Mouse (Mus musculus): ENCODE data around the gene Scimp.

Scimp gene

GRCm38 (mm10) chr11:70812365-70812764 is at the start of gene Scimp:
Gene Scimp (minus strand): TSS chr11:70812586.
- no peak for DNase-seq (ENCODE audit: low spot score in 2 of 2)

DNA sequence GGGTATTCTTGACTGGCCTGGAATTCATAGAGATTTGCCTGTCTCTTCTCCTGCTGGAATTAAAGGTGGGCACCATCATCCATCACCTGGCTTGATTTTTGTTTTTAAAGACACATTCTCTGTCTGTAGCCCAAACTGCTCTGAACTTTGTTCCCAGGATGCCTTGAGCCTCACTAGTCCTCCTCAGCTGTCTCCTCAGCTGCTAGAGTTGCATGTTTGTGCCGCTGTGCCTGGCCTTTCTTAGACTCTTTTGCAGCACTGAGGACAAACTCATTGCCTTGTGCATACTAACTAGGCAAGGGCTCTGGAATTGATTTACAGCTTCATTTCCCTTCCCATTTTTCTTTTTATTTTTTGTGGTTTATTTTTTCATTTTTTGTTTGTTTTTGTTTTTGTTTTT is 48.0 kb upstream of the Scimp start:
- DNase-seq (ENCODE audit: low spot score in 2 of 2) = no peak

- no peak for DNase-seq (ENCODE audit: low spot score in 2 of 2)
Measured at GRCm38 (mm10) chr11:70846029-70846428, 33.6 kb upstream of the Scimp start.

GRCm38 (mm10) chr11:70845457-70845978 is 33.1 kb upstream of the Scimp start:
- DNase-seq (ENCODE audit: low spot score in 2 of 2) = peak in 1 of 2 experiments; percentile 13

- peak; percentile 89 to 94 for DNase-seq (ENCODE audit: low spot score in 2 of 2)
Measured at GRCm38 (mm10) chr11:70844559-70845456, 32.4 kb upstream of the Scimp start, which contains the start of gene Rabep1. Gene Rabep1 (plus strand): TSS chr11:70844778.

DNA sequence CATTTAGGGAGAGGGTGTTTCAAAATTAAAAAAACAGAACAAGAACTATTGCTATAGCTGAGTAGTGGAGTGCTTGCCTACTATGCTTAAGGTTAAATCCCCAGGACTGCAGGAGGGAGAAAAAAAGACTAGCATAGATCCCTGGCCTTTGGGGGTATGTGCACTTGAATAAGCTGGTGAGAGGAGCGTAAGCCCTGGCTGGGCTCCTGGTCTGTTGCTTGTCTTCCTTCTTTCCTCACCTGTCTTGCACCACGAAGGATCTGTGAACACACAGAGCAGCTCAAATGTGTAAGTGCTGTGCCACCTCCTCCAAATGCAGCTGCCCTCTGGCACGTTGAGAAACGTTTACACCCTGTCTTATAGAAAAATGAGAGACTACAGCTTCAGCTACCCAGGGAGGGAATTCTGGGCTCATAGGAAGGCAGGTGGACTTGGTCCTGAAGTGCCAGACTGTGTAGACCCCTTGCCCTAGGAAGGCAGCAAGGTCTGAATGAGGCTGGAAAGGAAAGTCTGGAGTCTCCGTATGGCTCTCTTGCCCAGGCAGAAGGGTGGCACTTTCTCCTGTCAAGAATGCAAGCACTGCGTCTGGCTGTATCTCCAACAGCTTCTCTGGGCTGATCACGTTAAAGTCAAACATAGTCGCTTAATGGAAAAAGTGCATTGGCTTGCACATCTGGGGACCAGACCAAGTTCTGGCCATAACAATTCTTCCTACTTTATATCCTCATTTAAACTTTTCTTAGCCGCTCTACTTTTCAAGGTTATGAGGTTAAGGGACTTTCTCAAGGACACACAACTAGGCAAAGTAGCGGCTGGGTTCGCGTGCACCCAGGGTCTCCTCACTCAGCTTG is 31.5 kb upstream of the Scimp start:
- peak; percentile 21 to 23 for DNase-seq (ENCODE audit: low spot score in 2 of 2)

DNA sequence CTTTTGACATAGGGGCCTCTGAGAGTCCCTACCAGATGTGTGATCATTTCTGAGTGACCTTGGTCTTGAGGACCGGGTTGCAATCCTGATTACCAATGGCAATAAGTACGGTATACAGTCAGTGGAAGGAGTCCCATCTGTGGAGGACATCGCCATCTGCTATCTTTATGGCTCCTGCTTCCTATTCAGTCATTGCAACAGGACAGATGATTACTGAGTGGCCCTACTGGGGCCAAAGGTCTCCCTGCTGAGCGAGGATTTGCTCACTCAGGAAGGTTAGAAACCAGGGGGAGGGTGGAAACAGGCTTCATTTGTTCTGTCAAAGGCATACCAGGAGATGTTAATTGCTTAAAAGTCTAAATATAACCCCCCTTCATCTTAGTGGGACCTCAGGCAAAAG is 30.6 kb upstream of the Scimp start:
- DNase-seq (ENCODE audit: low spot score in 2 of 2) = no peak

DNA sequence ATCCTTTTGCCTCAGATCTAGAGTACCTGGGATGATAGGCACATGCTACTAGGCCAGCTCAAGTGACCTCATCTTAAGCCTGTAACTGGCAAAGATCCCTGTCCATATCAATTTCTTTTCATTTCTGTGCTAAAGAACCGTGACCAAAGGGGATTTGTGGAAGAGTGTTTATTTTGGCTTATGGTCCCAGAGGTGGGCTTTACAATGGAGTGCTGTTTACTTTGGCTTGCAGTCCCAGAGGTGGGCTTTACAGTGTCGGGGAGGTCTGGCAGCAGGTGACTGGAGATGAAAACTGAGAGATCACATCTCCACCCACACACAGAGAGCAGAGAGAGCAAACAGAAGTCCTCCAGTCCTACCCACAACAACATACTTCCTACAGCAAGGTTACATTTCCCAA is 26.2 kb upstream of the Scimp start:
- no peak for DNase-seq (ENCODE audit: low spot score in 2 of 2)

DNA sequence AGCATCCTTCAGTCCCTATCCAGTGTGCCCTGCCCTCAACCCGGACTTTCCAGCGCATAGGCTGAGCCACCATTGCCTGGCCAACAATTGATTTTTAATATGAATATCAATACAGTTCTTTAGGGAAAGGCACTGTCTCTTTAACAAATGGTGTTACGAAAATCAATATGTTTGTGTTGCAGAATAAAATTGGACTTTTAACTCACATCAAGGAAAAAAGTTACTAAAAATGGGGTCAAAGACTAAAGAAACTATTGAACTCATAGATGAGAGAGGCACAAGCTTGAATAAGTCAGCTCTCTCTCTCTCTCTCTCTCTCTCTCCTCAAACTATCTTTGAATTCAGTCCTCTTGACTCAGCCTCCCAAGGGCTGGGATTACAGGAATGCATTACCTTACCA is 24.6 kb upstream of the Scimp start:
- no peak for DNase-seq (ENCODE audit: low spot score in 2 of 2)

DNA sequence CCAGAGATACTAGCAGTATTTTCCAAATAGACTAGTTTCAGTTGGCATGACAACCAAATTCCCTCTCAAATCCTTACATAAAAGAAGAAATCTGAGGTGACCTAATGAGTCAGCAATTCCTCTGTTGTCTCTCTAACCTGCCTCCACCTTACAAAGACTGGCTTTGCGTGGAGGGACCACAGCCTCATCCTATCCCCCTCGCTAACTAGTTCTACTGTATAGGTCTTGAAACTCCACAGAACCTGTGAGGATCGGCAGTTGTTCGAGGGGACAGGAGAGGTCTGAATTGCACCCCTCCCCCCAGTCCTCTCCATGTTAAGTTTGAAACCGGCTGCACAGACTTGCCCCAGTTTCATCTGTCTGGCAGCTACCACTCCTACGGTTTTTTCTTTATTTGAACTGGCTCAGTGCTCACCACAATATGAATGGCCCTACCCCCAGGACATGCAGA is 23.0 kb upstream of the Scimp start:
- DNase-seq (ENCODE audit: low spot score in 2 of 2) = peak; percentile 41 to 42

- no peak for DNase-seq (ENCODE audit: low spot score in 2 of 2)
Measured at GRCm38 (mm10) chr11:70833831-70834230, 21.4 kb upstream of the Scimp start.

- DNase-seq (ENCODE audit: low spot score in 2 of 2) = no peak
Measured at GRCm38 (mm10) chr11:70833408-70833807, 21.0 kb upstream of the Scimp start.

DNA sequence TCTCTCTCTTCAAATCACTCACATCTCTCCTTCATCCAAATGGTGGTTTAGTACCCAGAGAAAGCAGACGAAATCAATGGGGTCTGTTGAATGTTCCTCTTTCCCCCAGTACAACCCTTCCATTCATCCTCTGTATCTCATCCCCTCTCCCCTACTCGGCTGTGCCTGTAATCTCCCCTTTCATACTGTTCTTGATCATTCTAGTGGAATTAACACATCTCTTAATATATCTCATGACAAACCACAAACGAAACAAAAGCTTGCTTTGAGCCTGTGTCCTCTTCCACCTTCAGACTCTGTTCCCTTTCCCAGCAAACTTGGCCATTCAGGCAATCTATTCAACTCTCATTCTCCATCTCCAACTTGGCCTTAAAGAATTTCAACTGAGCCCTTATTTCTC is 18.8 kb upstream of the Scimp start:
- DNase-seq (ENCODE audit: low spot score in 2 of 2) = no peak

GRCm38 (mm10) chr11:70828975-70829615 is 16.7 kb upstream of the Scimp start:
- no peak for DNase-seq (ENCODE audit: low spot score in 2 of 2)

GRCm38 (mm10) chr11:70826207-70826606 is 13.8 kb upstream of the Scimp start:
- DNase-seq (ENCODE audit: low spot score in 2 of 2) = no peak

- DNase-seq (ENCODE audit: low spot score in 2 of 2) = no peak
Measured at GRCm38 (mm10) chr11:70821728-70822591, 9.6 kb upstream of the Scimp start.

- no peak for DNase-seq (ENCODE audit: low spot score in 2 of 2)
Measured at GRCm38 (mm10) chr11:70820120-70820519, 7.7 kb upstream of the Scimp start.

GRCm38 (mm10) chr11:70816770-70817169 is 4.4 kb upstream of the Scimp start:
- no peak for DNase-seq (ENCODE audit: low spot score in 2 of 2)

DNA sequence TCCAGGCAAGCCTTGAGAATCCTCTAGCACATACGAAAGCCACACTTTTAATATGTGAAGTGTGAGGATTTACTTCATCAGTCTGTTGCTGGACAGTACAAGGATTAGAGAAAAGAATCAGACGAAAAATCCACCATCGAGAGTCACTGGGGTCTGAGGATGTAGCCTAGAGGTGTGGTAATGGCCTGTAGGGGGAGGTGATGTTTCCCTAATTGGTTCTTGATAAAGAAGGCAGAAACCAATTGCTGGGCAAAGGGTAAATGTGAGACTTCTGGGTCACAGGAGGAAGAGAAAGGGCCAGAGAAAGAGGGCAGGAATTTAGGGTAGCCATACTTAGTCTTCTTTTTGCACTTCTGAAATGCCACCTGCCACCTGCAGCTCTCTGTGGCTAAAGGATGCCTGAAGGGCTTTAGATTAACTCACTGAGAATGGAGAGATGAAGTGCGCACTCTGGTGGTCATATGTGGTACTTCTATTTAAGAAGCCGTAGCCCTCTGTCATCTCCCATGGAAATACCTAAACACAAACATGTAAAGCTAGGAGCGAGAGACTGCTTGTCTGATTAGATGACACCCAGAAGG is 3.2 kb upstream of the Scimp start:
- peak; percentile 71 to 76 for DNase-seq (ENCODE audit: low spot score in 2 of 2)

DNA sequence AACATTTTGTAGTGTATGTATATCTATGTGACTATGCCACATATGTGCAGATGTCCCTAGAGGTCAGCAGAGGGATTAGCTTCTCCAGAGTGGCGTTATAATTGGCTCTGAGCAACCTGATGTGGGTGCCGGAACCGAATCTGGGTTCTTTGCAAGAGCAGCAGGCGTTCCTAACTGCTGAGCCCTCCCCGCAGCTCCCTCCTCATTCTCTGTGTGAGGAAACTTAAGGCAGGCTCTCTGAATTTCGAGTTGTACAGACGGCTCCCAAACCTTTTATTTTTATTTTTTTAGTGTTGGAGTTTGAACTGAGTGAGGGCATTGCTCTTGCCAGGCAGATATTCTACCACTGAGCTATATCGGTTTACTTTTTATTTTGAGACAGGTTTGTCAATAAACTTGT is 2.7 kb upstream of the Scimp start:
- DNase-seq (ENCODE audit: low spot score in 2 of 2) = no peak
